Comparison of ENCODE assay signal across 20 mouse cellular contexts in the genomic region with DNA sequence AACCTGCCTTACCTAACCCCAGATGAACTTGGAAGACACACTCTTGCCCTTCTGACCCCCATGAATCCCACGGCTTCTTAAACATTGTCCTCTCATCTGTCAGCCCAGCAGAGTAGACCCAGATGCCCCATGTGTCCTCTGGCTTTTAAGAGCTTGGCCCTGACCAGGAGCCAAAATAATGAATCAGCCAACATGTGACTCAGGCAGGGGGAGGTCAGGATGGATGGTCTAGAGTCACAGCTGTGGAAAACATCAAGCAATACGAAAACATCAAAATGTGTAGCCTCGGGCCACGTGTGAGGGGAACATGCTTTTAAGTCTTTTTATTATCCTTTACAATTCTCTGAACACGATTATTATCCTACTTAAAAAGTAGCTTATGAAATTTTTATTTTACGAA. TPM values are rescaled to one million over a fixed set of nuclear protein-coding genes. Genes with fewer than 3 reads are reported as not detected.
DNase-seq lines count a peak whose midpoint lies in the region; ATAC-seq lines count a peak whose summit lies in the region.
"Had no signal": no experiment of that assay in that cellular context is flagged by ENCODE, and none has a peak within 500 bp of the region (broad histone marks: within the 10 kb centered on the region; RNA-seq: fewer than 3 reads in every experiment).

No protein-coding gene starts in this region.

- DNase-seq in heart, adult 8-10 months (ENCODE audit: low spot score) = peak; percentile 14
- no peak for DNase-seq in heart, postnatal 4 days
- DNase-seq in NIH3T3 (ENCODE audit: low read depth) = peak; percentile 50
- DNase-seq in adrenal gland, postnatal 14 days = peak; percentile 76
- no peak for DNase-seq in kidney, postnatal 25 days
- DNase-seq: cerebellum, adult 11-12 months; cerebellum, postnatal 25 days; forebrain, postnatal 0 days; kidney, adult 11 months; kidney, postnatal 10 days; right cerebral cortex, postnatal 4 days; thymus, postnatal 4 days had no signal

- H3K9ac ChIP-seq in neural tube, embryonic 15.5 days (replicated peaks) = no peak overlapping the region
- H3K9ac ChIP-seq: embryonic facial prominence, embryonic 13.5 days; forebrain, postnatal 0 days; hindbrain, embryonic 12.5 days; limb, embryonic 13.5 days; liver, embryonic 14.5 days; neural tube, embryonic 13.5 days had no signal

- H3K27me3 ChIP-seq in neural tube, embryonic 15.5 days (replicated peaks) = no peaks in the 10 kb centered on the region
- H3K27me3 ChIP-seq: embryonic facial prominence, embryonic 13.5 days; hindbrain, embryonic 12.5 days; limb, embryonic 13.5 days; neural tube, embryonic 13.5 days had no signal

- WGBS in neural tube, embryonic 15.5 days = 34% methylated on average over 6 of the region's 6 CpGs

- H3K9me3 ChIP-seq in neural tube, embryonic 15.5 days (replicated peaks) = no peaks in the 10 kb centered on the region
- H3K9me3 ChIP-seq: embryonic facial prominence, embryonic 13.5 days; hindbrain, embryonic 12.5 days; limb, embryonic 13.5 days; neural tube, embryonic 13.5 days had no signal

- H3K36me3 ChIP-seq in neural tube, embryonic 15.5 days = peaks cover 32% of the 10 kb centered on the region
- H3K36me3 ChIP-seq: embryonic facial prominence, embryonic 13.5 days; G1E; limb, embryonic 13.5 days had no signal

- ATAC-seq in neural tube, embryonic 15.5 days (ENCODE audit: low FRiP score) = no peak
- no peak for ATAC-seq in megakaryocyte progenitor cell, adult 5-6 weeks (replicated peaks; ENCODE audit: poor library complexity)
- ATAC-seq: forebrain, postnatal 0 days had no signal

- no peak overlapping the region for H3K4me3 ChIP-seq in neural tube, embryonic 15.5 days (replicated peaks)
- H3K4me3 ChIP-seq: embryonic facial prominence, embryonic 13.5 days; hindbrain, embryonic 12.5 days; limb, embryonic 13.5 days; neural tube, embryonic 13.5 days had no signal

- peaks cover 35% of the 10 kb centered on the region for H3K4me1 ChIP-seq in neural tube, embryonic 15.5 days
- H3K4me1 ChIP-seq: embryonic facial prominence, embryonic 13.5 days; limb, embryonic 13.5 days had no signal

- 0 out of 2 replicates have a peak overlapping the region, but pooled peaks have one; percentile 1 for H3K27ac ChIP-seq in neural tube, embryonic 15.5 days (replicated peaks)
- H3K27ac ChIP-seq: embryonic facial prominence, embryonic 13.5 days; hindbrain, embryonic 12.5 days; limb, embryonic 13.5 days; liver, embryonic 14.5 days; neural tube, embryonic 13.5 days had no signal

- H3K4me2 ChIP-seq in neural tube, embryonic 15.5 days = no peak overlapping the region
- H3K4me2 ChIP-seq: embryonic facial prominence, embryonic 13.5 days; hindbrain, embryonic 12.5 days; limb, embryonic 13.5 days; neural tube, embryonic 13.5 days had no signal

RNA-seq across cellular contexts. Expression of gene Crmp1, which starts 22.1 kb away (rescaled TPM):
- total RNA-seq in heart, adult 8-10 months (2022) = under 1 TPM; 0.19 to 0.73 (median 0.39) TPM
- total RNA-seq in heart, postnatal 4 days (2021) = 10 to 100 TPM; 10.1 to 11.2 TPM
- total RNA-seq in adrenal gland, postnatal 14 days (2021) = 7.0 and 12.1 TPM in 2 replicates
- 679 and 807 TPM in 2 replicates for polyA plus RNA-seq in neural tube, embryonic 15.5 days (2015; fragmentation: Nextera tagmentation; extraction: Ambion mirVana)
- total RNA-seq in megakaryocyte progenitor cell, adult 5-6 weeks (2015) = not detected in 2 replicates
- not detected in 2 replicates for total RNA-seq in megakaryocyte progenitor cell, adult 5-6 weeks (2017)
- total RNA-seq: G1E had no signal
- polyA plus RNA-seq: G1E had no signal

Comparison
In these comparisons a context has a peak if more than half of its experiments do, and no peak if none do; other contexts are left out.
1. DNase-seq: peak in heart, adult 8-10 months (single experiment), NIH3T3 (single experiment) and adrenal gland, postnatal 14 days (single experiment); none in heart, postnatal 4 days (single experiment) and kidney, postnatal 25 days (0 of 2).